In the genomic region with DNA sequence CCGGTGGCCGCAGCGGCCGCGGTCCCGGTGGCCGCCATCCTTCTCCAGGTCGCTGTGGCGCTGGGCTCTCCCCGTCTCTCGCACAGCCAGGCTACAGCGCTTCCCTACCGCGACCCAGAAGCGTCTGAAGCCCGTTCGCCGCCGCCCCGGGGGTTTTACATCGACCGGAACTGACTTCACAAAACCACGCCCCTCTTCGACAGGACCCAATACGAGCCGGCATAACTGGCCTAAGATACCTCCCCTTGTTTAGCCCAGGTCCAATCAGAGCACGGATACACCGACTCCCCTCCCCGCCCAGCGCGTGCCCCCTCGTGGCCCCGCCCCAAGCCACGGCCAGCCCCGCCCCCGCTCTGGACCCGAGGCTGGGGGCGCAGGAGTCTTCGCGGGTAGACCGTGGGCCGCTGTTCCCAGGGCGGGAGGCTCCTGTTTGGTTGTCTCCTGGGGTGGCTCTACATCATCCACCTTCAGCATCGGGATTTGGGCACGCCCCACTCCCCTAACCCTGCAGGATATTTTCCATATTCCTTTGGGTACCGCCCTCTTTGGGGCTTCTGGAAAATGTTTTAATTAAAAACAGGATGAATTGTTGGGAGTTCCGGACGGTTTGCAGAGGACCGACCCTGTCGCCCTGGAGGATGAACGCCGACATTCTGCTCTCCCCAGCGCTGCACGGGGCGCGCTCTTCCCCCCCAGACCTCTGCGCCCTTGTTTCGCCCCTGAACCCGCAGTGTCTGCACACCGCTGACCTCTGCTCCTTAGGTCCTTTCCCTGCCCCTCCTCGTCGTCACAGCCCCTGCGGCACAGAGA, we compare ENCODE assay signal across 7 mouse cellular contexts. TPM values are rescaled to one million over a fixed set of nuclear protein-coding genes. Genes with fewer than 3 reads are reported as not detected.
A peak's percentile ranks its signal among the peaks of the same experiment; 100 is the strongest.
DNase-seq lines count a peak whose midpoint lies in the region; ATAC-seq lines count a peak whose summit lies in the region.

A gene (minus strand): TSS at position 126 of the 810 bp plus-strand sequence.

- H3K9me3 ChIP-seq in embryonic facial prominence, embryonic 12.5 days = no peaks in the 10 kb centered on the region
- H3K9me3 ChIP-seq in limb, embryonic 11.5 days (ENCODE audit: control insufficient read depth, low read length) = no peaks in the 10 kb centered on the region
- no peaks in the 10 kb centered on the region for H3K9me3 ChIP-seq in midbrain, embryonic 14.5 days (ENCODE audit: control insufficient read depth, low read length)

- H3K9ac ChIP-seq in embryonic facial prominence, embryonic 12.5 days = peak within 1 kb of the TSS; percentile 93
- peak within 1 kb of the TSS; percentile 83 for H3K9ac ChIP-seq in limb, embryonic 11.5 days (ENCODE audit: low read length)
- H3K9ac ChIP-seq in midbrain, embryonic 14.5 days (replicated peaks; ENCODE audit: low read length) = peak within 1 kb of the TSS; percentile 90

- H3K27me3 ChIP-seq in embryonic facial prominence, embryonic 12.5 days = no peaks in the 10 kb centered on the region
- no peaks in the 10 kb centered on the region for H3K27me3 ChIP-seq in limb, embryonic 11.5 days (ENCODE audit: control insufficient read depth, insufficient read depth, low read length)
- H3K27me3 ChIP-seq in midbrain, embryonic 14.5 days (ENCODE audit: control insufficient read depth, insufficient read depth, low read length) = no peaks in the 10 kb centered on the region

- H3K4me3 ChIP-seq in embryonic facial prominence, embryonic 12.5 days = peak within 1 kb of the TSS; percentile 97
- peak within 1 kb of the TSS; percentile 96 for H3K4me3 ChIP-seq in limb, embryonic 11.5 days (ENCODE audit: low read depth, low read length)
- peak within 1 kb of the TSS; percentile 96 for H3K4me3 ChIP-seq in midbrain, embryonic 14.5 days (replicated peaks; ENCODE audit: low read depth, low read length)

- H3K4me2 ChIP-seq in embryonic facial prominence, embryonic 12.5 days (replicated peaks) = peak within 1 kb of the TSS; percentile 85
- peak within 1 kb of the TSS; percentile 86 for H3K4me2 ChIP-seq in limb, embryonic 11.5 days (ENCODE audit: low read depth, severe bottlenecking)
- peak within 1 kb of the TSS; percentile 94 for H3K4me2 ChIP-seq in midbrain, embryonic 14.5 days (ENCODE audit: low read length)

- peak; percentile 99 for ATAC-seq in embryonic facial prominence, embryonic 12.5 days (ENCODE audit: insufficient number of reproducible peaks, insufficient read depth, low FRiP score, low TSS enrichment)
- peak; percentile 100 for ATAC-seq in limb, embryonic 11.5 days (ENCODE audit: insufficient number of reproducible peaks, low FRiP score, low TSS enrichment, low read depth)
- peak; percentile 100 for ATAC-seq in midbrain, embryonic 14.5 days (ENCODE audit: low FRiP score, low TSS enrichment)

- H3K4me1 ChIP-seq in embryonic facial prominence, embryonic 12.5 days = peaks cover 13% of the 10 kb centered on the region; the same call in 1 of the 2 replicates
- peaks cover 4% of the 10 kb centered on the region; the same call in 1 of the 2 replicates for H3K4me1 ChIP-seq in limb, embryonic 11.5 days (ENCODE audit: control insufficient read depth, insufficient read depth, low read length)
- H3K4me1 ChIP-seq in midbrain, embryonic 14.5 days (ENCODE audit: control insufficient read depth, insufficient read depth, low read length) = peaks cover 21% of the 10 kb centered on the region

- peak; percentile 98 for DNase-seq in adrenal gland, postnatal 25 days
- DNase-seq in heart, adult 11 months = peak; percentile 100
- DNase-seq in kidney, adult 18-20 months = peak; percentile 98
- peak; percentile 98 for DNase-seq in limb, embryonic 11.5 days (ENCODE audit: low spot score)
- DNase-seq in midbrain, embryonic 14.5 days = peak; percentile 99
- DNase-seq in spleen, adult 18-20 months = peak; percentile 94 to 95

- H3K27ac ChIP-seq in embryonic facial prominence, embryonic 12.5 days = peak within 1 kb of the TSS; percentile 94
- H3K27ac ChIP-seq in limb, embryonic 11.5 days (replicated peaks; ENCODE audit: low read depth, low read length) = peak within 1 kb of the TSS; percentile 86
- peak within 1 kb of the TSS; percentile 93 for H3K27ac ChIP-seq in midbrain, embryonic 14.5 days (replicated peaks; ENCODE audit: low read depth, low read length)

- 1% methylated on average over 63 of the region's 63 CpGs for WGBS in embryonic facial prominence, embryonic 12.5 days
- WGBS in limb, embryonic 11.5 days = under 1% methylated on average over 63 of the region's 63 CpGs
- WGBS in midbrain, embryonic 14.5 days = under 1% methylated on average over 63 of the region's 63 CpGs

- H3K36me3 ChIP-seq in embryonic facial prominence, embryonic 12.5 days = no peaks in the 10 kb centered on the region
- H3K36me3 ChIP-seq in limb, embryonic 11.5 days (ENCODE audit: control insufficient read depth, insufficient read depth, low read length) = no peaks in the 10 kb centered on the region
- H3K36me3 ChIP-seq in midbrain, embryonic 14.5 days (ENCODE audit: control insufficient read depth, insufficient read depth, low read length) = no peaks in the 10 kb centered on the region

RNA-seq across cellular contexts. Expression of the gene that starts here (rescaled TPM):
- total RNA-seq in adrenal gland, postnatal 25 days (2021) = 644 and 715 TPM in 2 replicates
- 196 and 202 TPM in 2 replicates for polyA plus RNA-seq in embryonic facial prominence, embryonic 12.5 days (2016; fragmentation: Nextera tagmentation; extraction: Ambion mirVana)
- 167 and 182 TPM in 2 replicates for polyA plus RNA-seq in limb, embryonic 11.5 days (2014; fragmentation: Nextera tagmentation; extraction: Ambion mirVana)
- polyA plus RNA-seq in midbrain, embryonic 14.5 days (2014; fragmentation: Nextera tagmentation; extraction: Ambion mirVana) = 239 and 313 TPM in 2 replicates

Comparison
In these comparisons a context has a peak if more than half of its experiments do, and no peak if none do; other contexts are left out.
1. Peak in every context shown above with its lines: DNase-seq, ATAC-seq, H3K4me3 ChIP-seq and H3K27ac ChIP-seq.